Mouse (Mus musculus) testis, adult 2 months (tissue): ENCODE measurements around the gene Zbp1. TPM values are rescaled to one million over a fixed set of nuclear protein-coding genes. Genes with fewer than 3 reads are reported as not detected.

Experiments used
- H3K27ac ChIP-seq: fragments of 200-500 bp; 2 replicates; pipeline ENCODE4 v1.5.1; 2012; ENCODE audit warnings: low read depth, low read length; ENCODE audit not compliant: control insufficient read depth, insufficient read depth
- H3K27me3 ChIP-seq: fragments of 200-500 bp; 2 replicates; pipeline ENCODE4 v1.6.1; 2012; ENCODE audit warnings: mild to moderate bottlenecking, low read length, moderate library complexity; ENCODE audit not compliant: control insufficient read depth, insufficient read depth
- H3K36me3 ChIP-seq: fragments of 200-500 bp; 2 replicates; pipeline ENCODE4 v1.6.1; 2012; ENCODE audit warnings: mild to moderate bottlenecking, low read length; ENCODE audit not compliant: control insufficient read depth, insufficient read depth
- H3K4me1 ChIP-seq: fragments of 200-500 bp; 2 replicates; pipeline ENCODE4 v1.6.1; 2012; ENCODE audit warnings: low read length; ENCODE audit not compliant: control insufficient read depth, insufficient read depth
- H3K4me3 ChIP-seq: fragments of 200-500 bp; 2 replicates; pipeline ENCODE4 v1.5.1; 2012; ENCODE audit warnings: low read depth, mild to moderate bottlenecking, low read length, moderate library complexity, mixed read lengths; ENCODE audit not compliant: control insufficient read depth
- CTCF ChIP-seq: fragments of 200-500 bp; IDR thresholded peaks from 2 replicates; pipeline ENCODE4 v1.5.1; 2012; ENCODE audit warnings: low read depth, mild to moderate bottlenecking, inconsistent platforms, low read length, moderate library complexity; ENCODE audit not compliant: control insufficient read depth, insufficient read depth, insufficient replicate concordance
- POLR2A ChIP-seq: fragments of 200-500 bp; IDR thresholded peaks from 2 replicates; pipeline ENCODE4 v1.6.1; 2012; ENCODE audit warnings: low read depth, mild to moderate bottlenecking, inconsistent platforms, low read length, moderate library complexity; ENCODE audit not compliant: control insufficient read depth
- polyA plus RNA-seq: library from polyadenylated mRNA; depleted of rRNA; stranded (reverse); fragments of >200 nt; gene quantifications from 2 replicates; pipeline ENCODE4 v1.2.3, GENCODE M21; 2012

Zbp1 gene
- polyA plus RNA-seq, 1 experiment, result 0.30 TPM

DNA sequence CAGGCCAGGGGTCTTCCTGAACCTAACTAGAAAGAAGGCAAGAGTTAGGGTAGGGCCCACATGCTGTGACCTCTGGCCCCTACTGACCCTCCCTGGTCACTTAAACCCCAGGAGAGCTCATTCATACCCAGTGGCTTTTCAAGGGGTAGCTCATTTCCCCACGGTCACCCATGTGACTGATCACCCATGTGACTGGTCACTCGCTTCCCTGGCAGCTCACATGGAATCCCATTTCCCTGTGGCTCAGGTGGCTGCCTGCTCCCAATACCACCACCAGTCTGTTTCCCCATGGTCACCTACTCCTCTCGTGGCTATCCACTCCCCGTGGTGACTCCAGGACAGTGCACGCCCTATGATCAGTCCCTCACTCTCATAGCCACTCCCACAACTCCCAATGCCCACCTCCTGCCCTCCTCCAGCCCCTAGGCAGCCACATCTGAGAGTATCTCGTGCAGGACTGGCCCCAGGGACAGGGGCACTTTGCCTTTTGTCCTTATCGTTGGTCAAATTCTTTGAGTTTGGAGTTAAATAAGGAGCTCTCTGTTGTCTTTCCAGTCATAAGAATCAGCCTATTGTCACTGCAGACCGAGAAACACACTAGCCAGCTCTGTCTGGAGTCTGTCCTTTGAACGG is 39.9 kb upstream of the Zbp1 start:
- Histone ChIP-seq H3K27me3 (no peaks in the 10 kb centered on the region), H3K4me1 (peaks cover 7% of the 10 kb centered on the region), H3K4me3 (no peak overlapping the region), H3K27ac (no peak overlapping the region), H3K36me3 (no peaks in the 10 kb centered on the region)
- TF ChIP-seq POLR2A (no peak), CTCF (no peak)

DNA sequence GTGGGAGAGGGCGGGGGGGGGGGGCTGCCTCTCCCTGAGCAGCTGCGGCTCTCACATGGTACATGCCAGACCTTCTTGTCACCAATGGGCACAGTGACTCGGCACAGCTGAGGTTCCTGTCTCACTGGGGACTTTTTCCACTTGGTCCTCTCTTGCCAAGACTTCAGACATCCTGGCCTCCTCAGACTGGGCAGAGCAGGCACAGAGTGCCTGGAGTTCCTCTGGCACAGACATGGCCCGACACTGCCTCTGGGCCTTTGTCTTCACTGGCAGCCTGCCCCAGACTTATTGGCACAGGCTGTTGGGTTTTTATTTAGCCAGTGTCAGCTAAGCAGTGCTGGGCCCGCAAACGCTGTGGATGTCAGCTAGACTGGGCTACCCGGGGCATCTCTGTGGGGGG is 38.9 kb upstream of the Zbp1 start:
- no peaks in the 10 kb centered on the region for H3K36me3 ChIP-seq
- no peaks in the 10 kb centered on the region for H3K27me3 ChIP-seq
- H3K27ac ChIP-seq, result no peak overlapping the region
- TF ChIP-seq CTCF, result no peak
- H3K4me3 ChIP-seq, result no peak overlapping the region
- peaks cover 7% of the 10 kb centered on the region for H3K4me1 ChIP-seq

GRCm38 (mm10) chr2:173256552-173256949 is 37.8 kb upstream of the Zbp1 start:
- H3K4me1 ChIP-seq, result peaks cover 7% of the 10 kb centered on the region
- TF ChIP-seq CTCF (no peak), POLR2A (no peak)
- H3K36me3 ChIP-seq, result no peaks in the 10 kb centered on the region
- no peak overlapping the region for H3K27ac ChIP-seq
- no peaks in the 10 kb centered on the region for H3K27me3 ChIP-seq
- no peak overlapping the region for H3K4me3 ChIP-seq

GRCm38 (mm10) chr2:173255810-173256551 is 37.3 kb upstream of the Zbp1 start:
- Histone ChIP-seq H3K27me3 (no peaks in the 10 kb centered on the region), H3K4me3 (no peak overlapping the region), H3K27ac (no peak overlapping the region), H3K4me1 (peaks cover 7% of the 10 kb centered on the region), H3K36me3 (no peaks in the 10 kb centered on the region)
- TF ChIP-seq POLR2A (no peak), CTCF (no peak)

- Histone ChIP-seq H3K27me3 (no peaks in the 10 kb centered on the region), H3K27ac (no peak overlapping the region), H3K4me1 (peaks cover 7% of the 10 kb centered on the region), H3K36me3 (no peaks in the 10 kb centered on the region), H3K4me3 (no peak overlapping the region)
- TF ChIP-seq POLR2A (no peak), CTCF (no peak)
These were observed 35.3 kb upstream of the Zbp1 start for GRCm38 (mm10) chr2:173253761-173254662.

DNA sequence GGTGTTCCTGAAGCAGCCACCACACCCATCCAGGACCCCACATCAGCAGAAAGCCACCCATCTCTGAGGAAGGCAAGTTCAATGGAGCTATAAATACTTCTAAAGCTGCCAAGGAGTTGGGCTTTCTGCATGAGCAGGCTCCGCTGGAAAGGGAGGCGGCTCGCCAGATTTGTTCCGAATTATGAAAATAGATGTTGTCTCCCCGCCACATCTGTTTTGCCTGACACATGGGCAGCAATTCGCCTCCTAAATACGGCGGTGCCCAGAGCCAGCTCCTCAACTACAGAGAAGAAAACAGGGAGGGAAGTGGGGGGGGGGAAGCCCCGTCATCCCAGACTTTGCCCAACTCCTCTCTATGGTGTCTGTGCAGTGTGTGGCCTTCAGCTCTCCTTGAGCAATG is 33.0 kb upstream of the Zbp1 start:
- Histone ChIP-seq H3K36me3 (no peaks in the 10 kb centered on the region), H3K4me3 (no peak overlapping the region), H3K27ac (no peak overlapping the region), H3K27me3 (no peaks in the 10 kb centered on the region), H3K4me1 (peaks cover 7% of the 10 kb centered on the region)
- no peak for TF ChIP-seq CTCF
- no peak for TF ChIP-seq POLR2A

GRCm38 (mm10) chr2:173251133-173251532 is 32.4 kb upstream of the Zbp1 start:
- no peak for TF ChIP-seq CTCF
- TF ChIP-seq POLR2A, result no peak
- no peaks in the 10 kb centered on the region for H3K27me3 ChIP-seq
- H3K4me3 ChIP-seq, result no peak overlapping the region
- no peak overlapping the region for H3K27ac ChIP-seq
- peaks cover 7% of the 10 kb centered on the region for H3K4me1 ChIP-seq
- H3K36me3 ChIP-seq, result no peaks in the 10 kb centered on the region
